Mouse (Mus musculus) liver, embryonic 13.5 days (tissue): Measurements from ENCODE around the gene Sema6d. TPM values are rescaled to one million over a fixed set of nuclear protein-coding genes. Genes with fewer than 3 reads are reported as not detected.

Experiments used
- ATAC-seq: fragments of 200-750 bp; cut with Nextera tagmentation; 2 replicates; pipeline ENCODE4 v1.8.0; 2017; ENCODE audit warnings: low read depth, mild to moderate bottlenecking, moderate number of reproducible peaks, moderate library complexity
- DNase-seq: peaks from one replicate; pipeline ENCODE4 v3.0.0; 2022
- H3K27ac ChIP-seq: fragments of 300-500 bp; sonication (generic); 2 replicates; pipeline ENCODE4 v1.5.1; 2015; ENCODE audit warnings: moderate library complexity, mild to moderate bottlenecking, inconsistent platforms
- H3K27me3 ChIP-seq: fragments of 300-500 bp; sonication (generic); 2 replicates; pipeline ENCODE4 v1.6.1; 2015; ENCODE audit warnings: mild to moderate bottlenecking, inconsistent platforms
- H3K36me3 ChIP-seq: fragments of 300-500 bp; sonication (generic); 2 replicates; pipeline ENCODE4 v1.6.1; 2015; ENCODE audit warnings: mild to moderate bottlenecking, inconsistent platforms
- H3K4me1 ChIP-seq: fragments of 300-500 bp; sonication (generic); replicated peaks from 2 replicates; pipeline ENCODE4 v1.6.1; 2015; ENCODE audit warnings: inconsistent platforms
- H3K4me2 ChIP-seq: fragments of 300-500 bp; sonication (generic); 2 replicates; pipeline ENCODE4 v1.6.1; 2015; ENCODE audit warnings: inconsistent platforms, mild to moderate bottlenecking, moderate library complexity
- H3K4me3 ChIP-seq: fragments of 300-500 bp; sonication (generic); replicated peaks from 2 replicates; pipeline ENCODE4 v1.5.1; 2015; ENCODE audit warnings: mild to moderate bottlenecking, inconsistent platforms
- H3K9ac ChIP-seq: fragments of 300-500 bp; sonication (generic); 2 replicates; pipeline ENCODE4 v1.6.1; 2015; ENCODE audit warnings: mild to moderate bottlenecking, inconsistent platforms
- H3K9me3 ChIP-seq: fragments of 300-500 bp; sonication (generic); replicated peaks from 2 replicates; pipeline ENCODE4 v1.6.1; 2016; ENCODE audit warnings: inconsistent platforms
- WGBS: fragments of 180-500 bp; shearing (Covaris S2); methylation state at CpG from one replicate; pipeline ENCODE4 v1.1.7; 2015; ENCODE audit not compliant: insufficient replicate concordance; 5-methylcytosine and 5-hydroxymethylcytosine counted together
- polyA plus RNA-seq: library from polyadenylated mRNA; unstranded; fragments of >200 nt; fragmentation: Nextera tagmentation; extraction: Ambion mirVana; gene quantifications from 2 replicates; pipeline ENCODE4 v1.2.1, GENCODE M21; 2015

Sema6d gene
- polyA plus RNA-seq, 1 experiment from 2014 or later = 2.8 TPM

GRCm38 (mm10) chr2:124490010-124490801 lies 400.4 kb downstream of the Sema6d start:
- DNase-seq (no peak), ATAC-seq (no peak)
- WGBS = 66% methylated on average over 12 of the region's 12 CpGs

GRCm38 (mm10) chr2:124495751-124496150 lies 406.0 kb downstream of the Sema6d start:
- Histone ChIP-seq H3K27ac (no peak overlapping the region), H3K9ac (no peak overlapping the region), H3K9me3 (no peaks in the 10 kb centered on the region), H3K4me2 (no peak overlapping the region), H3K36me3 (no peaks in the 10 kb centered on the region), H3K4me3 (no peak overlapping the region), H3K4me1 (no peaks in the 10 kb centered on the region), H3K27me3 (no peaks in the 10 kb centered on the region)
- 50% methylated on average over 1 of the region's 1 CpGs for WGBS
- no peak for ATAC-seq
- DNase-seq = no peak

More at GRCm38 (mm10) chr2:124490010-124490801, 400.4 kb downstream of the Sema6d start:
- H3K27me3 ChIP-seq = no peaks in the 10 kb centered on the region
- no peaks in the 10 kb centered on the region for H3K4me1 ChIP-seq
- H3K4me2 ChIP-seq = no peak overlapping the region
- no peaks in the 10 kb centered on the region for H3K9me3 ChIP-seq
- H3K4me3 ChIP-seq = no peak overlapping the region
- H3K36me3 ChIP-seq = no peaks in the 10 kb centered on the region
- H3K27ac ChIP-seq = no peak overlapping the region
- no peak overlapping the region for H3K9ac ChIP-seq

- Histone ChIP-seq H3K9me3 (no peaks in the 10 kb centered on the region), H3K27me3 (no peaks in the 10 kb centered on the region), H3K27ac (no peak overlapping the region), H3K4me1 (no peaks in the 10 kb centered on the region), H3K9ac (no peak overlapping the region), H3K4me2 (no peak overlapping the region), H3K36me3 (no peaks in the 10 kb centered on the region), H3K4me3 (no peak overlapping the region)
- ATAC-seq (no peak), DNase-seq (no peak)
- 40% methylated on average over 1 of the region's 1 CpGs for WGBS
These were observed 409.9 kb downstream of the Sema6d start for GRCm38 (mm10) chr2:124499670-124500069.

- Histone ChIP-seq H3K9me3 (no peaks in the 10 kb centered on the region), H3K9ac (no peak overlapping the region), H3K27ac (no peak overlapping the region), H3K27me3 (no peaks in the 10 kb centered on the region), H3K36me3 (no peaks in the 10 kb centered on the region), H3K4me2 (no peak overlapping the region), H3K4me1 (no peaks in the 10 kb centered on the region), H3K4me3 (no peak overlapping the region)
- 42% methylated on average over 4 of the region's 4 CpGs for WGBS
- DNase-seq (no peak), ATAC-seq (no peak)
These were observed 416.2 kb downstream of the Sema6d start for GRCm38 (mm10) chr2:124505784-124506489.

- no peak overlapping the region for H3K4me2 ChIP-seq
- no peak for ATAC-seq
- 50% methylated on average over 4 of the region's 4 CpGs for WGBS
These were observed 418.0 kb downstream of the Sema6d start for GRCm38 (mm10) chr2:124507804-124508203.

GRCm38 (mm10) chr2:124509479-124509878 lies 419.7 kb downstream of the Sema6d start:
- no peak overlapping the region for H3K4me2 ChIP-seq
- 57% methylated on average over 6 of the region's 6 CpGs for WGBS
- H3K27ac ChIP-seq = no peak overlapping the region
- H3K9me3 ChIP-seq = no peaks in the 10 kb centered on the region
- ATAC-seq (no peak), DNase-seq (no peak)
- H3K36me3 ChIP-seq = no peaks in the 10 kb centered on the region
- H3K9ac ChIP-seq = no peak overlapping the region
- H3K4me1 ChIP-seq = no peaks in the 10 kb centered on the region
- H3K4me3 ChIP-seq = no peak overlapping the region
- no peaks in the 10 kb centered on the region for H3K27me3 ChIP-seq

More at GRCm38 (mm10) chr2:124507804-124508203, 418.0 kb downstream of the Sema6d start:
- Histone ChIP-seq H3K36me3 (no peaks in the 10 kb centered on the region), H3K9ac (no peak overlapping the region), H3K27me3 (no peaks in the 10 kb centered on the region), H3K4me3 (no peak overlapping the region), H3K27ac (no peak overlapping the region), H3K9me3 (no peaks in the 10 kb centered on the region), H3K4me1 (no peaks in the 10 kb centered on the region)
- no peak for DNase-seq

GRCm38 (mm10) chr2:124511826-124512225 lies 422.1 kb downstream of the Sema6d start:
- Histone ChIP-seq H3K9ac (no peak overlapping the region), H3K4me3 (no peak overlapping the region), H3K27ac (no peak overlapping the region), H3K27me3 (no peaks in the 10 kb centered on the region), H3K4me2 (no peak overlapping the region), H3K36me3 (no peaks in the 10 kb centered on the region), H3K9me3 (no peaks in the 10 kb centered on the region), H3K4me1 (no peaks in the 10 kb centered on the region)
- ATAC-seq (no peak), DNase-seq (no peak)
- WGBS = 64% methylated on average over 10 of the region's 10 CpGs

- H3K27ac ChIP-seq = no peak overlapping the region
- H3K4me1 ChIP-seq = no peaks in the 10 kb centered on the region
- no peak overlapping the region for H3K4me3 ChIP-seq
- no peak overlapping the region for H3K4me2 ChIP-seq
- DNase-seq = no peak
- no peaks in the 10 kb centered on the region for H3K36me3 ChIP-seq
- WGBS = 60% methylated on average over 3 of the region's 3 CpGs
- H3K27me3 ChIP-seq = no peaks in the 10 kb centered on the region
- no peaks in the 10 kb centered on the region for H3K9me3 ChIP-seq
- H3K9ac ChIP-seq = no peak overlapping the region
- ATAC-seq = no peak
These were observed 432.7 kb downstream of the Sema6d start for GRCm38 (mm10) chr2:124522426-124522825.

- Histone ChIP-seq H3K9ac (no peak overlapping the region), H3K9me3 (no peaks in the 10 kb centered on the region), H3K27ac (no peak overlapping the region), H3K4me2 (no peak overlapping the region), H3K27me3 (no peaks in the 10 kb centered on the region), H3K36me3 (no peaks in the 10 kb centered on the region), H3K4me3 (no peak overlapping the region), H3K4me1 (no peaks in the 10 kb centered on the region)
- ATAC-seq = no peak
- DNase-seq = no peak
- whole genome bisulfite sequencing = 77% methylated on average over 6 of the region's 6 CpGs
These were observed 433.9 kb downstream of the Sema6d start for GRCm38 (mm10) chr2:124523667-124524066.

- no peaks in the 10 kb centered on the region for H3K36me3 ChIP-seq
- H3K4me2 ChIP-seq = no peak overlapping the region
- H3K27ac ChIP-seq = no peak overlapping the region
- DNase-seq (no peak), ATAC-seq (no peak)
- no peaks in the 10 kb centered on the region for H3K4me1 ChIP-seq
- H3K4me3 ChIP-seq = no peak overlapping the region
- H3K9ac ChIP-seq = no peak overlapping the region
- WGBS = 61% methylated on average over 3 of the region's 3 CpGs
- H3K27me3 ChIP-seq = no peaks in the 10 kb centered on the region
- H3K9me3 ChIP-seq = no peaks in the 10 kb centered on the region
These were observed 434.4 kb downstream of the Sema6d start for GRCm38 (mm10) chr2:124524167-124524566.

GRCm38 (mm10) chr2:124527641-124528040 lies 437.9 kb downstream of the Sema6d start:
- DNase-seq (no peak), ATAC-seq (no peak)
- no peaks in the 10 kb centered on the region for H3K36me3 ChIP-seq
- no peak overlapping the region for H3K4me3 ChIP-seq
- no peak overlapping the region for H3K4me2 ChIP-seq
- WGBS = 56% methylated on average over 3 of the region's 3 CpGs
- no peak overlapping the region for H3K9ac ChIP-seq
- H3K27me3 ChIP-seq = no peaks in the 10 kb centered on the region
- no peaks in the 10 kb centered on the region for H3K9me3 ChIP-seq
- H3K27ac ChIP-seq = no peak overlapping the region
- H3K4me1 ChIP-seq = no peaks in the 10 kb centered on the region
